Mouse (Mus musculus) kidney, adult 10 weeks (tissue): ENCODE measurements around the gene Parn. TPM values are rescaled to one million over a fixed set of nuclear protein-coding genes. Genes with fewer than 3 reads are reported as not detected.

ENCODE experiments used
- polyA plus RNA-seq: library from polyadenylated mRNA; stranded (reverse); fragments of 350-450 nt; fragmentation: Illumina TruSeq; extraction: RNeasy Lipid Tissue Mini Kit (QIAGEN cat#74804); gene quantifications from one replicate; pipeline ENCODE4 v1.2.3, GENCODE M21; 2014; ENCODE audit warnings: low read depth, low replicate concordance

Parn gene
- 19.5 TPM for polyA plus RNA-seq

GRCm38 (mm10) chr16:13667878-13668343 is at the start of gene Parn:
Parn (minus strand) TSS chr16:13668170.

DNA sequence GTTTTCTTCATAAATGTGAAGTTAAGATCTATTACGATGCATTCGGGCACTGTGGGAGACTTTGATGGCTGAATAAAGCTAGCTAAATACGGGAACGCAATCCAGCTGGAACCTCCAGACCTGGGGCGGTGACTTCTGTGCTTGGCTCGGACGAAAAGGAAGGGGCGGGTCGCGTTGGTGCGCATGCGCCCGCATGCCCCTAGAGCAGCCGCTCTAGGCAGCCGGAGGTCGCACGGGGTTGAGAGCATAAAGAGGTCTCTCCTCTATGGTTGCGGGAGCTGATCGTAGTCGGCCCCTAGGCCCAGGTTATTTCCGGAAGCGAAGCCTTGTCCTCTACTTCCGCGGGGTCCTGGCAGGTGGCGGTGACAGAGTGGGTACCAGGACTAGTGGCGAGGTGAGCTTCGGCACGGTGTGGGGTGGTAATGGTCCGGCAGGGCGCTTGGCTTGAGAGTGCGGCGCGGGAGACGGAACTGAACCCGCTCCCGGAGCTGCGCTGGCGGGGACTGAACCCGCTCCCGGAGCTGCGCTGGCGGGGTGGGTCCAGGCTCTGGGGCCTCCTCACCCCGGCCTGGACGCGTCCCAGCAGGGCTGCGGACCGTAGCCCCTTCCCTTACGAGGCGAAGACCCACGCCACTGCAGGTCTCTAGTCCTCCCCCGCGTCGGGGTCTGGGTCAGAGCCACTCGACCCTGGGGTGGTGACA is 3.9 kb upstream of the Parn start, which contains the start of the genes Bfar and 3110001I22Rik:
Bfar (plus strand) TSS at position 174 of the 701 bp plus-strand sequence.
3110001I22Rik (plus strand) TSS at position 245 of the 701 bp plus-strand sequence.

Other genes with a start within 250 kb of the Parn start
- 32.6 TPM for gene Bfar, start 3.7 kb upstream of the Parn start, polyA plus RNA-seq
- 6.5 TPM for gene 3110001I22Rik, start 3.8 kb upstream of the Parn start, polyA plus RNA-seq
- not detected for gene Pla2g10, start 62.8 kb upstream of the Parn start, polyA plus RNA-seq
- gene Rrn3, start 112.5 kb upstream of the Parn start, polyA plus RNA-seq, result 28.1 TPM
- 86.6 TPM for gene Ntan1, start 150.7 kb upstream of the Parn start, polyA plus RNA-seq
- 102 TPM for gene Pdxdc1, start 235.0 kb upstream of the Parn start, polyA plus RNA-seq
- 1,981 TPM for gene Mpv17l, start 235.0 kb upstream of the Parn start, polyA plus RNA-seq